Mouse (Mus musculus): ENCODE measurements around the gene Atp6v0d1.

Gene Atp6v0d1

GRCm38 (mm10) chr8:105537011-105537677 is 28.7 kb downstream of the Atp6v0d1 start:
- peak; percentile 54 for DNase-seq (ENCODE audit: low spot score)

GRCm38 (mm10) chr8:105536546-105536945 is 29.3 kb downstream of the Atp6v0d1 start:
- DNase-seq (ENCODE audit: low spot score) = peak; percentile 43

GRCm38 (mm10) chr8:105533892-105534329 is 31.9 kb downstream of the Atp6v0d1 start:
- peak; percentile 82 for DNase-seq (ENCODE audit: low spot score)

GRCm38 (mm10) chr8:105533439-105533838 is 32.4 kb downstream of the Atp6v0d1 start:
- no peak for DNase-seq (ENCODE audit: low spot score)

- peak; percentile 81 for DNase-seq (ENCODE audit: low spot score)
Observed at GRCm38 (mm10) chr8:105531774-105532173, 34.1 kb downstream of the Atp6v0d1 start.

GRCm38 (mm10) chr8:105529271-105529670 is 36.6 kb downstream of the Atp6v0d1 start:
- peak; percentile 60 for DNase-seq (ENCODE audit: low spot score)

GRCm38 (mm10) chr8:105528206-105528605 is 37.6 kb downstream of the Atp6v0d1 start:
- no peak for DNase-seq (ENCODE audit: low spot score)

GRCm38 (mm10) chr8:105527110-105527509 is 38.7 kb downstream of the Atp6v0d1 start:
- DNase-seq (ENCODE audit: low spot score) = no peak

GRCm38 (mm10) chr8:105522890-105523289 is 43.0 kb downstream of the Atp6v0d1 start:
- DNase-seq (ENCODE audit: low spot score) = no peak

GRCm38 (mm10) chr8:105521995-105522769 is 43.7 kb downstream of the Atp6v0d1 start:
- no peak for DNase-seq (ENCODE audit: low spot score)

- no peak for DNase-seq (ENCODE audit: low spot score)
Observed at GRCm38 (mm10) chr8:105521061-105521460, 44.8 kb downstream of the Atp6v0d1 start.

GRCm38 (mm10) chr8:105520521-105520920 is 45.3 kb downstream of the Atp6v0d1 start:
- DNase-seq (ENCODE audit: low spot score) = no peak

- DNase-seq (ENCODE audit: low spot score) = no peak
Observed at GRCm38 (mm10) chr8:105519591-105519990, 46.3 kb downstream of the Atp6v0d1 start.

GRCm38 (mm10) chr8:105518436-105519313 is 47.2 kb downstream of the Atp6v0d1 start, which contains the start of gene Hsd11b2:
Hsd11b2 (plus strand) TSS chr8:105518755.
- peak; percentile 42 for DNase-seq (ENCODE audit: low spot score)

- no peak for DNase-seq (ENCODE audit: low spot score)
Observed at GRCm38 (mm10) chr8:105517346-105517745, 48.5 kb downstream of the Atp6v0d1 start.

GRCm38 (mm10) chr8:105516018-105516645 is 49.7 kb downstream of the Atp6v0d1 start:
- peak; percentile 78 for DNase-seq (ENCODE audit: low spot score)

- DNase-seq (ENCODE audit: low spot score) = peak; percentile 62
Observed at GRCm38 (mm10) chr8:105514656-105515055, 51.2 kb downstream of the Atp6v0d1 start.

GRCm38 (mm10) chr8:105514194-105514593 is 51.7 kb downstream of the Atp6v0d1 start:
- no peak for DNase-seq (ENCODE audit: low spot score)

GRCm38 (mm10) chr8:105509997-105510735 is 55.7 kb downstream of the Atp6v0d1 start:
- DNase-seq (ENCODE audit: low spot score) = no peak

GRCm38 (mm10) chr8:105508758-105509157 is 57.1 kb downstream of the Atp6v0d1 start:
- DNase-seq (ENCODE audit: low spot score) = no peak

GRCm38 (mm10) chr8:105506977-105507376 is 58.9 kb downstream of the Atp6v0d1 start:
- no peak for DNase-seq (ENCODE audit: low spot score)
